Mouse (Mus musculus): ENCODE measurements around the gene Pou3f1.

Gene Pou3f1

DNA sequence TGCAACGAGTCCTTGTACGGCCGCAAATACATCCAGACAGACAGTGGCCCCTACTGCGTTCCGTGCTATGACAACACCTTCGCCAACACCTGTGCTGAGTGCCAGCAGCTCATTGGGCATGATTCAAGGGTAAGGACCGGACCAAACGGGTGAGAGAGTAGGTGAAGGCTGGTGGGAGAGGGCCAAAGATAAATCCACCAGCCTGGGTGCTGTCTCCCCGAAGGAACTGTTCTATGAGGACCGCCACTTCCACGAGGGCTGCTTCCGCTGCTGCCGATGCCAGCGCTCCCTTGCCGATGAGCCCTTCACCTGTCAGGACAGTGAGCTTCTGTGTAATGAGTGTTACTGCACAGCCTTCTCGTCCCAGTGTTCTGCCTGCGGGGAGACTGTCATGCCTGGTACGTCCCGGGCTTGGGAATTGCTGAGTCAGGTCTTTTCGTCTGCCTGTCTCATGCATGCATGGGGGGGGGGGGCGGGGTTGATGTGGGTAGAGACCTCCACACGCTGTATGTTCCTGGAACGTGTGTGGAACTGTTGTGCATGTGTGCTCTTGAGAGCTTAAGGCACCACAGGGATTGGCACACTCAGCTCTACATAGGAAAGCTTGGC lies 49.2 kb downstream of the Pou3f1 start:
- in situ Hi-C loops (cut with MboI; ENCODE audit: unreplicated experiment in 2 of 2), result loop anchor here (25.0 kb wide), 3 partner anchors 357 to 1843 kb away; partner anchors contain the start of genes Dnali1 (in 1 of the 2), Heyl (in 1 of the 2) and Snip1 (in 1 of the 2)

GRCm38 (mm10) chr4:124707381-124708199 lies 51.0 kb downstream of the Pou3f1 start:
- in situ Hi-C loops (cut with MboI; ENCODE audit: unreplicated experiment in 2 of 2), result loop anchor here (25.0 kb wide), 3 partner anchors 355 to 1845 kb away; partner anchors contain the start of genes Dnali1 (in 1 of the 2), Heyl (in 1 of the 2) and Snip1 (in 1 of the 2)

- in situ Hi-C loops (cut with MboI; ENCODE audit: unreplicated experiment in 2 of 2), result loop anchor here (25.0 kb wide), 3 partner anchors 354 to 1846 kb away; partner anchors contain the start of genes Dnali1 (in 1 of the 2), Heyl (in 1 of the 2) and Snip1 (in 1 of the 2)
These were observed 51.6 kb downstream of the Pou3f1 start for GRCm38 (mm10) chr4:124708200-124708517.

- in situ Hi-C loops (cut with MboI; ENCODE audit: unreplicated experiment in 2 of 2), result loop anchor here (25.0 kb wide), 3 partner anchors 354 to 1846 kb away; partner anchors contain the start of genes Dnali1 (in 1 of the 2), Heyl (in 1 of the 2) and Snip1 (in 1 of the 2)
These were observed 52.2 kb downstream of the Pou3f1 start for GRCm38 (mm10) chr4:124708518-124709477.

DNA sequence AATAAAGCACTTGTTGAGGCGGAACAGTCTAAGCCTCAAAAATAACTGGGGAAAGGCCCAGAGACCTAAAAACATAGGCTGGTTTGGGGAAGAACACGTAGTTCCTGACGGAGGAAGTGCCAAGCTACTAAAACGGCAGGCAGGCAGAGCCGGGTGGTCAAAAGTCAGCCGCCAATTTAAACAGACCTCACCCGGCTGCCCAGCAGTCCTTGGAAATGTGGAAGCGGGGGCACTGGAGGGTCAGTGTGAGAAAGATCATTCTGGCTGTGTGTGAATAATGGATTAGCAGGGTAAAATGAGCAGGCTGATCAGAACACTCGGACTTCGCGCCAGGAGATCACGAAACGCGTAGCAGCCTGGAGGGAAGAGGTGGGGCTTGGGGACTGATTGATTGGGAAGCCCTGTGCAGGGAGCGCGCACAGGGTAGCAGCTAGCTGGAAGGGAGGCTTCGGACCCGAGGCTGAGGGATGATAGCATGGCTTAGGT lies 53.4 kb downstream of the Pou3f1 start:
- in situ Hi-C loops (cut with MboI; ENCODE audit: unreplicated experiment in 2 of 2), result loop anchor here (5.0 to 25.0 kb wide), 6 partner anchors 95 to 1848 kb away; partner anchors contain the start of genes Dnali1 (in 1 of the 2), Heyl (in 1 of the 2), Mtf1 (in 1 of the 2) and Snip1 (in 1 of the 2)

All from v-Abl transformed pro-B cells (cell line).